Mouse (Mus musculus) forebrain, embryonic 14.5 days (tissue): ENCODE results near the gene Bmp2k. TPM values are rescaled to one million over a fixed set of nuclear protein-coding genes. Genes with fewer than 3 reads are reported as not detected.
A peak's percentile ranks its signal among the peaks of the same experiment; 100 is the strongest.

Experiments
- ATAC-seq: fragments of 200-750 bp; cut with Nextera tagmentation; 2 replicates; pipeline ENCODE4 v1.8.0; 2017; ENCODE audit warnings: mild to moderate bottlenecking, moderate library complexity
- DNase-seq: peaks from one replicate; pipeline ENCODE4 v3.0.0-alpha.2; 2015; ENCODE audit warnings: low spot score
- H3K27ac ChIP-seq: fragments of 300-500 bp; sonication (generic); 2 replicates; pipeline ENCODE4 v1.5.1; 2014; ENCODE audit warnings: low read depth, mild to moderate bottlenecking, control low read depth, low read length, moderate library complexity
- H3K27me3 ChIP-seq: fragments of 300-500 bp; sonication (generic); replicated peaks from 2 replicates; pipeline ENCODE4 v1.6.1; 2014; ENCODE audit warnings: low read length, control low read depth, mixed read lengths; ENCODE audit not compliant: control insufficient read depth, insufficient read depth
- H3K36me3 ChIP-seq: fragments of 300-500 bp; sonication (generic); 2 replicates; pipeline ENCODE4 v1.6.1; 2014; ENCODE audit warnings: low read length, control low read depth; ENCODE audit not compliant: control insufficient read depth, insufficient read depth
- H3K4me1 ChIP-seq: fragments of 300-500 bp; sonication (generic); 2 replicates; pipeline ENCODE4 v1.6.1; 2014; ENCODE audit warnings: antibody characterized with exemption, low read length, control low read depth; ENCODE audit not compliant: control insufficient read depth, insufficient read depth
- H3K4me2 ChIP-seq: fragments of 300-500 bp; sonication (generic); 2 replicates; pipeline ENCODE4 v1.6.1; 2014; ENCODE audit warnings: mild to moderate bottlenecking, control low read depth, low read length
- H3K4me3 ChIP-seq: fragments of 300-500 bp; sonication (generic); 2 replicates; pipeline ENCODE4 v1.5.1; 2014; ENCODE audit warnings: low read depth, low read length, control low read depth
- H3K9ac ChIP-seq: fragments of 300-500 bp; sonication (generic); 2 replicates; pipeline ENCODE4 v1.6.1; 2014; ENCODE audit warnings: mild to moderate bottlenecking, low read length, control low read depth, moderate library complexity
- H3K9me3 ChIP-seq: fragments of 300-500 bp; sonication (generic); replicated peaks from 2 replicates; pipeline ENCODE4 v1.6.1; 2016; ENCODE audit warnings: low read length, control low read depth, mixed read lengths; ENCODE audit not compliant: control insufficient read depth
- WGBS: fragments of 180-500 bp; shearing (Covaris S2); extraction: QIAGEN DNeasy Blood & Tissue Kit; methylation state at CpG from one replicate; pipeline ENCODE4 v1.1.7; 2014; 5-methylcytosine and 5-hydroxymethylcytosine counted together
- polyA plus RNA-seq: library from polyadenylated mRNA; unstranded; fragments of >200 nt; fragmentation: Nextera tagmentation; extraction: Ambion mirVana; gene quantifications from 2 replicates; pipeline ENCODE4 v1.2.1, GENCODE M21; 2014

Gene Bmp2k
- polyA plus RNA-seq, 1 experiment from 2014 or later: 7.1 TPM

- Histone ChIP-seq H3K9ac (peak overlapping the region; percentile 83), H3K4me1 (peaks cover 10% of the 10 kb centered on the region; the same call in 1 of the 2 replicates), H3K36me3 (no peaks in the 10 kb centered on the region), H3K27ac (peak overlapping the region; percentile 89), H3K4me3 (peak overlapping the region; percentile 73), H3K4me2 (peak overlapping the region; percentile 89), H3K27me3 (no peaks in the 10 kb centered on the region), H3K9me3 (no peaks in the 10 kb centered on the region)
- DNase-seq: peak; percentile 38
- no peak; the same call in 1 of the 2 replicates for ATAC-seq
- 16% methylated on average over 39 of the region's 39 CpGs for WGBS
Observed at GRCm38 (mm10) chr5:96996401-96997309, 834 bp upstream of the Bmp2k start.

- peaks cover 10% of the 10 kb centered on the region; the same call in 1 of the 2 replicates for H3K4me1 ChIP-seq
- H3K9ac ChIP-seq: peak overlapping the region; percentile 83
- no peaks in the 10 kb centered on the region for H3K27me3 ChIP-seq
- H3K36me3 ChIP-seq: no peaks in the 10 kb centered on the region
- under 1% methylated on average over 54 of the region's 75 CpGs for WGBS
- peak overlapping the region; percentile 89 for H3K27ac ChIP-seq
- peak overlapping the region; percentile 73 for H3K4me3 ChIP-seq
- peak overlapping the region; percentile 89 for H3K4me2 ChIP-seq
- H3K9me3 ChIP-seq: no peaks in the 10 kb centered on the region
- peak; percentile 19 for ATAC-seq
- DNase-seq: peak; percentile 32
Observed at GRCm38 (mm10) chr5:96997802-96998565, 495 bp downstream of the Bmp2k start.

- Histone ChIP-seq H3K27ac (no peak overlapping the region), H3K4me3 (peak overlapping the region; percentile 73), H3K36me3 (no peaks in the 10 kb centered on the region), H3K9ac (peak overlapping the region; percentile 83), H3K4me1 (peaks cover 10% of the 10 kb centered on the region; the same call in 1 of the 2 replicates), H3K27me3 (no peaks in the 10 kb centered on the region), H3K4me2 (peak overlapping the region; percentile 89), H3K9me3 (no peaks in the 10 kb centered on the region)
- no peak for DNase-seq
- WGBS: 9% methylated on average over 6 of the region's 6 CpGs
- no peak for ATAC-seq
Observed at GRCm38 (mm10) chr5:96998566-96998907, 1.0 kb downstream of the Bmp2k start.

- ATAC-seq: no peak
- Histone ChIP-seq H3K4me2 (peak overlapping the region; percentile 89; the same call in 1 of the 2 replicates), H3K9ac (no peak overlapping the region), H3K9me3 (no peaks in the 10 kb centered on the region), H3K36me3 (no peaks in the 10 kb centered on the region), H3K4me1 (peaks cover 10% of the 10 kb centered on the region; the same call in 1 of the 2 replicates), H3K27ac (no peak overlapping the region), H3K4me3 (no peak overlapping the region), H3K27me3 (no peaks in the 10 kb centered on the region)
- WGBS: 86% methylated on average over 7 of the region's 7 CpGs
- DNase-seq: no peak
Observed at GRCm38 (mm10) chr5:96999601-97000000, 2.1 kb downstream of the Bmp2k start.

GRCm38 (mm10) chr5:97000524-97000923 lies 3.0 kb downstream of the Bmp2k start:
- ATAC-seq: no peak
- 96% methylated on average over 5 of the region's 5 CpGs for WGBS
- H3K27ac ChIP-seq: no peak overlapping the region

GRCm38 (mm10) chr5:97001153-97001552 lies 3.7 kb downstream of the Bmp2k start:
- 90% methylated on average over 10 of the region's 10 CpGs for WGBS
- Histone ChIP-seq H3K9me3 (no peaks in the 10 kb centered on the region), H3K36me3 (no peaks in the 10 kb centered on the region), H3K4me2 (no peak overlapping the region), H3K27ac (no peak overlapping the region), H3K27me3 (no peaks in the 10 kb centered on the region), H3K9ac (no peak overlapping the region), H3K4me1 (peaks cover 10% of the 10 kb centered on the region; the same call in 1 of the 2 replicates), H3K4me3 (no peak overlapping the region)
- ATAC-seq (no peak), DNase-seq (no peak)

More at GRCm38 (mm10) chr5:97000524-97000923, 3.0 kb downstream of the Bmp2k start:
- Histone ChIP-seq H3K36me3 (no peaks in the 10 kb centered on the region), H3K4me1 (peaks cover 10% of the 10 kb centered on the region; the same call in 1 of the 2 replicates), H3K9ac (no peak overlapping the region), H3K4me2 (no peak overlapping the region), H3K27me3 (no peaks in the 10 kb centered on the region), H3K9me3 (no peaks in the 10 kb centered on the region), H3K4me3 (no peak overlapping the region)
- DNase-seq: no peak

GRCm38 (mm10) chr5:97001571-97001970 lies 4.1 kb downstream of the Bmp2k start:
- Histone ChIP-seq H3K4me3 (no peak overlapping the region), H3K36me3 (no peaks in the 10 kb centered on the region), H3K9me3 (no peaks in the 10 kb centered on the region), H3K4me2 (no peak overlapping the region), H3K27ac (no peak overlapping the region), H3K4me1 (peaks cover 8% of the 10 kb centered on the region; the same call in 1 of the 2 replicates), H3K9ac (no peak overlapping the region), H3K27me3 (no peaks in the 10 kb centered on the region)
- WGBS: 91% methylated on average over 5 of the region's 5 CpGs
- no peak for ATAC-seq
- no peak for DNase-seq

GRCm38 (mm10) chr5:97002336-97002735 lies 4.8 kb downstream of the Bmp2k start:
- WGBS: 94% methylated on average over 5 of the region's 5 CpGs
- no peak overlapping the region for H3K9ac ChIP-seq
- no peaks in the 10 kb centered on the region for H3K27me3 ChIP-seq
- peaks cover 7% of the 10 kb centered on the region; the same call in 1 of the 2 replicates for H3K4me1 ChIP-seq
- no peaks in the 10 kb centered on the region for H3K36me3 ChIP-seq
- no peak overlapping the region for H3K4me3 ChIP-seq
- H3K4me2 ChIP-seq: no peak overlapping the region
- H3K9me3 ChIP-seq: no peaks in the 10 kb centered on the region
- ATAC-seq: no peak
- DNase-seq: no peak
- no peak overlapping the region for H3K27ac ChIP-seq
